In genomic region chr17:56717363-56718058, GRCm38 (mm10) we compare ENCODE assay signal across 8 mouse cellular contexts. TPM values are rescaled to one million over a fixed set of nuclear protein-coding genes. Genes with fewer than 3 reads are reported as not detected.
DNase-seq lines count a peak whose midpoint lies in the region; ATAC-seq lines count a peak whose summit lies in the region.

Gene Ndufa11, plus strand, starts transcription at chr17:56717767.
Gene Vmac, minus strand, starts transcription at chr17:56718022.

- no peaks in the 10 kb centered on the region for H3K27me3 ChIP-seq in hindbrain, embryonic 11.5 days (ENCODE audit: control insufficient read depth, insufficient read depth, low read length)

- H3K4me1 ChIP-seq in hindbrain, embryonic 11.5 days (replicated peaks; ENCODE audit: control insufficient read depth, insufficient read depth, low read length) = 0 out of 2 replicates have a peak, but pooled peaks cover 5% of the 10 kb centered on the region

- H3K36me3 ChIP-seq in hindbrain, embryonic 11.5 days (ENCODE audit: control insufficient read depth, insufficient read depth, low read length) = 0 out of 2 replicates have a peak, but pooled peaks cover 5% of the 10 kb centered on the region

- peak within 1 kb of the TSS; percentile 79 for H3K4me3 ChIP-seq in hindbrain, embryonic 11.5 days (ENCODE audit: low read depth, low read length)

- H3K9me3 ChIP-seq in hindbrain, embryonic 11.5 days (ENCODE audit: control insufficient read depth, low read length) = no peaks in the 10 kb centered on the region

- H3K4me2 ChIP-seq in hindbrain, embryonic 11.5 days (replicated peaks; ENCODE audit: low read depth, low read length) = peak within 1 kb of the TSS; percentile 62

- peak within 1 kb of the TSS; percentile 89 for H3K9ac ChIP-seq in hindbrain, embryonic 11.5 days (ENCODE audit: low read depth, low read length)

- DNase-seq in Muller cell, postnatal 12 days (ENCODE audit: inconsistent ontology term) = peak; percentile 94
- peak; percentile 94 for DNase-seq in cerebellum, adult 9-11 months
- peak; percentile 89 to 94 for DNase-seq in frontal cortex, adult 2 months (ENCODE audit: extremely low spot score in 1 of 2, low spot score in 1 of 2)
- peak; percentile 100 for DNase-seq in hindbrain, embryonic 11.5 days (ENCODE audit: low spot score)
- peak; percentile 93 to 94 for DNase-seq in layer of hippocampus, postnatal 10 days (ENCODE audit: low spot score in 2 of 2)
- peak; percentile 97 for DNase-seq in lung, postnatal 10 days
- DNase-seq in ovary, postnatal 36 days (ENCODE audit: low spot score) = peak; percentile 93
- DNase-seq in thymus, postnatal 25 days = peak; percentile 91

- peak within 1 kb of the TSS; percentile 72 for H3K27ac ChIP-seq in hindbrain, embryonic 11.5 days (ENCODE audit: low read depth, low read length)

- peak; percentile 79 for ATAC-seq in hindbrain, embryonic 11.5 days (ENCODE audit: low FRiP score)

- WGBS in hindbrain, embryonic 11.5 days = under 1% methylated on average over 59 of the region's 59 CpGs

RNA-seq across cellular contexts. Expression of gene Ndufa11, which starts in this region (rescaled TPM):
- polyA plus RNA-seq in frontal cortex, adult 2 months (2012; rRNA removed) = 336 and 372 TPM in 2 replicates
- polyA plus RNA-seq in hindbrain, embryonic 11.5 days (2014; fragmentation: Nextera tagmentation; extraction: Ambion mirVana) = 363 and 381 TPM in 2 replicates
- 100 to 1,000 TPM; 262 to 265 TPM for total RNA-seq in layer of hippocampus, postnatal 10 days (2021)

RNA-seq across cellular contexts. Expression of gene Vmac, which starts in this region (rescaled TPM):
- 18.7 and 22.4 TPM in 2 replicates for polyA plus RNA-seq in frontal cortex, adult 2 months (2012; rRNA removed)
- 15.6 and 18.1 TPM in 2 replicates for polyA plus RNA-seq in hindbrain, embryonic 11.5 days (2014; fragmentation: Nextera tagmentation; extraction: Ambion mirVana)
- total RNA-seq in layer of hippocampus, postnatal 10 days (2021) = 10 to 100 TPM in 1 of 2 experiments, 1 to 10 TPM in 1; 9.7 to 12.5 TPM

Comparison
In these comparisons a context has a peak if more than half of its experiments do, and no peak if none do; other contexts are left out.
1. Peak in every context shown above with its lines: DNase-seq, ATAC-seq, H3K4me3 ChIP-seq and H3K27ac ChIP-seq.